Mouse (Mus musculus) neural tube, embryonic 14.5 days (tissue): ENCODE measurements around the gene Klhl12. TPM values are rescaled to one million over a fixed set of nuclear protein-coding genes. Genes with fewer than 3 reads are reported as not detected.
A peak's percentile ranks its signal among the peaks of the same experiment; 100 is the strongest.
"Not testable (repeated sequence)": the region's sequence is repeated elsewhere in the genome, so short reads cannot be mapped to it uniquely, and the experiment has no call there.

Experiments
- ATAC-seq: fragments of 200-750 bp; cut with Nextera tagmentation; 2 replicates; pipeline ENCODE4 v1.8.0; 2017; ENCODE audit warnings: low read depth, mild to moderate bottlenecking, moderate TSS enrichment, moderate library complexity
- H3K27ac ChIP-seq: fragments of 300-500 bp; sonication (generic); 2 replicates; pipeline ENCODE4 v1.5.1; 2014; ENCODE audit warnings: low read depth, mild to moderate bottlenecking, control low read depth, low read length, moderate library complexity, mixed read lengths
- H3K27me3 ChIP-seq: fragments of 300-500 bp; sonication (generic); 2 replicates; pipeline ENCODE4 v1.6.1; 2014; ENCODE audit warnings: low read length; ENCODE audit not compliant: control insufficient read depth, insufficient read depth
- H3K36me3 ChIP-seq: fragments of 300-500 bp; sonication (generic); 2 replicates; pipeline ENCODE4 v1.6.1; 2014; ENCODE audit warnings: low read length, mixed read lengths; ENCODE audit not compliant: control insufficient read depth, insufficient read depth
- H3K4me1 ChIP-seq: fragments of 300-500 bp; sonication (generic); 2 replicates; pipeline ENCODE4 v1.6.1; 2014; ENCODE audit warnings: low read length; ENCODE audit not compliant: control insufficient read depth, insufficient read depth
- H3K4me2 ChIP-seq: fragments of 300-500 bp; sonication (generic); 2 replicates; pipeline ENCODE4 v1.6.1; 2014; ENCODE audit warnings: mild to moderate bottlenecking, low read depth, low read length, control low read depth
- H3K4me3 ChIP-seq: fragments of 300-500 bp; sonication (generic); 2 replicates; pipeline ENCODE4 v1.5.1; 2014; ENCODE audit warnings: low read depth, low read length, control low read depth, mixed read lengths
- H3K9ac ChIP-seq: fragments of 300-500 bp; sonication (generic); replicated peaks from 2 replicates; pipeline ENCODE4 v1.6.1; 2014; ENCODE audit warnings: low read depth, mild to moderate bottlenecking, control low read depth, low read length, mixed read lengths
- H3K9me3 ChIP-seq: fragments of 300-500 bp; sonication (generic); 2 replicates; pipeline ENCODE4 v1.6.1; 2016; ENCODE audit warnings: low read length; ENCODE audit not compliant: control insufficient read depth
- WGBS: fragments of 180-500 bp; shearing (Covaris S2); extraction: QIAGEN DNeasy Blood & Tissue Kit; methylation state at CpG from one replicate; pipeline ENCODE4 v1.1.7; 2014; 5-methylcytosine and 5-hydroxymethylcytosine counted together
- polyA plus RNA-seq: library from polyadenylated mRNA; unstranded; fragments of >200 nt; fragmentation: Nextera tagmentation; extraction: Ambion mirVana; gene quantifications from 2 replicates; pipeline ENCODE4 v1.2.1, GENCODE M21; 2014

Gene Klhl12
- polyA plus RNA-seq, 1 experiment from 2014 or later, result 29.0 TPM

GRCm38 (mm10) chr1:134419176-134419575, 36.2 kb upstream of the Klhl12 start:
- H3K4me1 ChIP-seq, result peaks cover 47% of the 10 kb centered on the region
- no peak overlapping the region for H3K27ac ChIP-seq
- WGBS, result 88% methylated on average over 1 of the region's 1 CpGs
- ATAC-seq, result no peak
- H3K4me2 ChIP-seq, result no peak overlapping the region
- H3K9me3 ChIP-seq, result no peaks in the 10 kb centered on the region
- no peak overlapping the region for H3K4me3 ChIP-seq
- no peak overlapping the region for H3K9ac ChIP-seq
- no peaks in the 10 kb centered on the region for H3K27me3 ChIP-seq
- peaks cover 13% of the 10 kb centered on the region for H3K36me3 ChIP-seq

- ATAC-seq, result no peak
- WGBS, result 41% methylated on average over 5 of the region's 5 CpGs
- Histone ChIP-seq H3K27ac (0 out of 2 replicates have a peak overlapping the region, but pooled peaks have one; percentile 22), H3K9me3 (no peaks in the 10 kb centered on the region), H3K4me3 (no peak overlapping the region), H3K4me1 (peaks cover 41% of the 10 kb centered on the region), H3K4me2 (no peak overlapping the region), H3K27me3 (no peaks in the 10 kb centered on the region), H3K36me3 (peaks cover 18% of the 10 kb centered on the region), H3K9ac (no peak overlapping the region)
Measured at GRCm38 (mm10) chr1:134419751-134420458, 35.4 kb upstream of the Klhl12 start.

- no peaks in the 10 kb centered on the region for H3K27me3 ChIP-seq
- no peak overlapping the region for H3K4me3 ChIP-seq
- H3K4me2 ChIP-seq, result no peak overlapping the region
- 75% methylated on average over 10 of the region's 10 CpGs for WGBS
- no peaks in the 10 kb centered on the region for H3K9me3 ChIP-seq
- no peak overlapping the region for H3K9ac ChIP-seq
- ATAC-seq, result no peak
- peaks cover 19% of the 10 kb centered on the region for H3K4me1 ChIP-seq
- peaks cover 58% of the 10 kb centered on the region for H3K36me3 ChIP-seq
- no peak overlapping the region for H3K27ac ChIP-seq
Measured at GRCm38 (mm10) chr1:134423911-134424310, 31.4 kb upstream of the Klhl12 start.

- ATAC-seq, result no peak
- 89% methylated on average over 5 of the region's 5 CpGs for WGBS
- peaks cover 69% of the 10 kb centered on the region for H3K36me3 ChIP-seq
Measured at GRCm38 (mm10) chr1:134426289-134426688, 29.0 kb upstream of the Klhl12 start.

GRCm38 (mm10) chr1:134433002-134433401, 22.3 kb upstream of the Klhl12 start:
- no peak overlapping the region for H3K4me2 ChIP-seq
- H3K9ac ChIP-seq, result no peak overlapping the region
- peaks cover 37% of the 10 kb centered on the region for H3K36me3 ChIP-seq
- H3K9me3 ChIP-seq, result no peaks in the 10 kb centered on the region
- 89% methylated on average over 10 of the region's 10 CpGs for WGBS
- ATAC-seq, result no peak
- H3K4me1 ChIP-seq, result no peaks in the 10 kb centered on the region
- H3K27me3 ChIP-seq, result no peaks in the 10 kb centered on the region
- H3K27ac ChIP-seq, result no peak overlapping the region
- H3K4me3 ChIP-seq, result no peak overlapping the region

More at GRCm38 (mm10) chr1:134426289-134426688, 29.0 kb upstream of the Klhl12 start:
- no peaks in the 10 kb centered on the region for H3K27me3 ChIP-seq
- no peaks in the 10 kb centered on the region for H3K4me1 ChIP-seq
- H3K4me3 ChIP-seq, result no peak overlapping the region
- H3K9ac ChIP-seq, result no peak overlapping the region
- no peaks in the 10 kb centered on the region for H3K9me3 ChIP-seq
- H3K4me2 ChIP-seq, result no peak overlapping the region
- no peak overlapping the region for H3K27ac ChIP-seq

- Histone ChIP-seq H3K4me3 (no peak overlapping the region), H3K27me3 (no peaks in the 10 kb centered on the region), H3K9me3 (no peaks in the 10 kb centered on the region), H3K27ac (no peak overlapping the region), H3K36me3 (peaks cover 32% of the 10 kb centered on the region), H3K9ac (no peak overlapping the region), H3K4me1 (no peaks in the 10 kb centered on the region), H3K4me2 (no peak overlapping the region)
- no peak for ATAC-seq
- WGBS, result 91% methylated on average over 4 of the region's 4 CpGs
Measured at GRCm38 (mm10) chr1:134433473-134433872, 21.9 kb upstream of the Klhl12 start.

- no peaks in the 10 kb centered on the region for H3K27me3 ChIP-seq
- no peak overlapping the region for H3K4me2 ChIP-seq
- no peak overlapping the region for H3K27ac ChIP-seq
- no peaks in the 10 kb centered on the region for H3K4me1 ChIP-seq
- WGBS, result 36% methylated on average over 4 of the region's 4 CpGs
- no peaks in the 10 kb centered on the region for H3K9me3 ChIP-seq
- no peak overlapping the region for H3K4me3 ChIP-seq
- no peak overlapping the region for H3K9ac ChIP-seq
- peaks cover 23% of the 10 kb centered on the region for H3K36me3 ChIP-seq
- no peak for ATAC-seq
Measured at GRCm38 (mm10) chr1:134435414-134435813, 19.9 kb upstream of the Klhl12 start.

- Histone ChIP-seq H3K36me3 (no peaks in the 10 kb centered on the region), H3K9me3 (no peaks in the 10 kb centered on the region), H3K4me1 (no peaks in the 10 kb centered on the region), H3K27me3 (no peaks in the 10 kb centered on the region), H3K9ac (no peak overlapping the region), H3K4me2 (no peak overlapping the region), H3K27ac (no peak overlapping the region), H3K4me3 (no peak overlapping the region)
- 96% methylated on average over 6 of the region's 6 CpGs for WGBS
- ATAC-seq, result no peak
Measured at GRCm38 (mm10) chr1:134440437-134440836, 14.9 kb upstream of the Klhl12 start.

GRCm38 (mm10) chr1:134441737-134442136, 13.6 kb upstream of the Klhl12 start:
- H3K4me2 ChIP-seq, H3K9me3 ChIP-seq, H3K4me3 ChIP-seq, H3K27me3 ChIP-seq, ATAC-seq, H3K27ac ChIP-seq, H3K9ac ChIP-seq, H3K36me3 ChIP-seq, H3K4me1 ChIP-seq: not testable (repeated sequence)
- 92% methylated on average over 6 of the region's 10 CpGs for WGBS
